Mouse (Mus musculus) brown adipose tissue, adult 24 weeks (tissue): ENCODE results near the gene Suv39h2. TPM values are rescaled to one million over a fixed set of nuclear protein-coding genes. Genes with fewer than 3 reads are reported as not detected.

ENCODE experiments used
- polyA plus RNA-seq: library from polyadenylated mRNA; stranded (reverse); fragments of >200 nt; gene quantifications from 2 replicates; pipeline ENCODE4 v1.2.4, GENCODE M21; 2012; ENCODE audit not compliant: missing spikeins, insufficient read depth, insufficient read length

Suv39h2 gene
- polyA plus RNA-seq, 1 experiment, result 1.7 TPM

Other genes starting within 250 kb of the Suv39h2 start
- gene Nmt2, start 190.8 kb downstream of the Suv39h2 start, polyA plus RNA-seq, result 24.5 and 28.6 TPM in 2 replicates
- gene Rpp38, start 142.4 kb downstream of the Suv39h2 start, polyA plus RNA-seq, result 6.7 and 13.6 TPM in 2 replicates
- gene Acbd7, start 138.9 kb downstream of the Suv39h2 start, polyA plus RNA-seq, result not detected in 2 replicates
- not detected in 2 replicates for gene Olah, start 77.8 kb downstream of the Suv39h2 start, polyA plus RNA-seq
- gene Meig1, start 52.4 kb downstream of the Suv39h2 start, polyA plus RNA-seq, result not detected in 2 replicates
- gene Dclre1c, start 50.9 kb downstream of the Suv39h2 start, polyA plus RNA-seq, result 3.5 and 4.6 TPM in 2 replicates
- gene Gm45902, start 37.8 kb upstream of the Suv39h2 start, polyA plus RNA-seq, result 0.79 and 0.87 TPM in 2 replicates
- 24.9 and 33.9 TPM in 2 replicates for gene Hspa14, start 37.8 kb upstream of the Suv39h2 start, polyA plus RNA-seq
- gene Cdnf, start 38.0 kb upstream of the Suv39h2 start, polyA plus RNA-seq, result 7.5 and 8.0 TPM in 2 replicates
- gene Fam107b, start 95.5 kb upstream of the Suv39h2 start, polyA plus RNA-seq, result 18.7 and 31.0 TPM in 2 replicates